Mouse (Mus musculus) C2C12 (cell line): ENCODE data around the gene Klf16.

Experiments used
- CTCF ChIP-seq: IDR thresholded peaks from one replicate; pipeline ENCODE4 v1.5.1; 2011; ENCODE audit not compliant: control insufficient read depth, insufficient read depth, insufficient read length
- FOSL1 ChIP-seq: IDR thresholded peaks from one replicate; pipeline ENCODE4 v1.8.0; 2011; ENCODE audit warnings: mild to moderate bottlenecking, low read length; ENCODE audit not compliant: poor library complexity, insufficient read depth, severe bottlenecking
- MAX ChIP-seq: IDR thresholded peaks from one replicate; pipeline ENCODE4 v1.6.1; 2011; ENCODE audit warnings: mild to moderate bottlenecking, control low read depth
- MYOD1 ChIP-seq: IDR thresholded peaks from one replicate; pipeline ENCODE4 v1.6.1; 2011; ENCODE audit warnings: low read depth; ENCODE audit not compliant: control insufficient read depth, insufficient read length
- MYOG ChIP-seq: IDR thresholded peaks from one replicate; pipeline ENCODE4 v1.6.1; 2011; ENCODE audit not compliant: control insufficient read depth, insufficient read length; ENCODE audit errors: extremely low read depth
- USF1 ChIP-seq: IDR thresholded peaks from one replicate; pipeline ENCODE4 v1.6.1; 2011; ENCODE audit warnings: low read depth, mild to moderate bottlenecking, control low read depth, moderate library complexity

- TF ChIP-seq CTCF (no peak), USF1 (no peak), MAX (no peak), MYOD1 (no peak), MYOG (no peak), FOSL1 (no peak)
Measured at GRCm38 (mm10) chr10:80535711-80536110, 41.4 kb downstream of the Klf16 start.
